Mouse (Mus musculus) hindbrain, embryonic 12.5 days (tissue): ENCODE data around the gene Tln2. TPM values are rescaled to one million over a fixed set of nuclear protein-coding genes. Genes with fewer than 3 reads are reported as not detected.

Experiments used
- ATAC-seq: fragments of 200-750 bp; cut with Nextera tagmentation; 2 replicates; pipeline ENCODE4 v1.8.0; 2017; ENCODE audit warnings: moderate TSS enrichment; ENCODE audit not compliant: low FRiP score
- H3K27ac ChIP-seq: fragments of 300-500 bp; sonication (generic); 2 replicates; pipeline ENCODE4 v1.5.1; 2016; ENCODE audit warnings: mild to moderate bottlenecking
- H3K27me3 ChIP-seq: fragments of 300-500 bp; sonication (generic); 2 replicates; pipeline ENCODE4 v1.6.1; 2016; ENCODE audit warnings: mild to moderate bottlenecking
- H3K36me3 ChIP-seq: fragments of 300-500 bp; sonication (generic); 2 replicates; pipeline ENCODE4 v1.6.1; 2016; ENCODE audit warnings: mild to moderate bottlenecking
- H3K4me1 ChIP-seq: fragments of 300-500 bp; sonication (generic); 2 replicates; pipeline ENCODE4 v1.6.1; 2016
- H3K4me2 ChIP-seq: fragments of 300-500 bp; sonication (generic); replicated peaks from 2 replicates; pipeline ENCODE4 v1.6.1; 2016; ENCODE audit warnings: mild to moderate bottlenecking
- H3K4me3 ChIP-seq: fragments of 300-500 bp; sonication (generic); 2 replicates; pipeline ENCODE4 v1.5.1; 2016; ENCODE audit warnings: mild to moderate bottlenecking
- H3K9ac ChIP-seq: fragments of 300-500 bp; sonication (generic); 2 replicates; pipeline ENCODE4 v1.6.1; 2016; ENCODE audit warnings: mild to moderate bottlenecking, moderate library complexity
- H3K9me3 ChIP-seq: fragments of 300-500 bp; sonication (generic); replicated peaks from 2 replicates; pipeline ENCODE4 v1.6.1; 2016; ENCODE audit warnings: mild to moderate bottlenecking
- WGBS: fragments of 180-500 bp; shearing (Covaris S2); methylation state at CpG from one replicate; pipeline ENCODE4 v1.1.7; 2016; 5-methylcytosine and 5-hydroxymethylcytosine counted together
- polyA plus RNA-seq: library from polyadenylated mRNA; unstranded; fragments of >200 nt; fragmentation: Nextera tagmentation; extraction: Ambion mirVana; gene quantifications from 2 replicates; pipeline ENCODE4 v1.2.1, GENCODE M21; 2016

The Tln2 gene
- polyA plus RNA-seq, 1 experiment from 2014 or later, result 28.8 TPM

- Histone ChIP-seq H3K4me2 (no peak overlapping the region), H3K27me3 (no peaks in the 10 kb centered on the region), H3K4me1 (no peaks in the 10 kb centered on the region), H3K9ac (no peak overlapping the region), H3K9me3 (no peaks in the 10 kb centered on the region), H3K4me3 (no peak overlapping the region), H3K27ac (no peak overlapping the region), H3K36me3 (no peaks in the 10 kb centered on the region)
- no peak for ATAC-seq
- WGBS, result 18% methylated on average over 3 of the region's 3 CpGs
Measured at GRCm38 (mm10) chr9:67208420-67208819, 351.1 kb downstream of the Tln2 start.

- Histone ChIP-seq H3K27ac (no peak overlapping the region), H3K9me3 (no peaks in the 10 kb centered on the region), H3K4me3 (no peak overlapping the region), H3K36me3 (no peaks in the 10 kb centered on the region), H3K9ac (no peak overlapping the region), H3K27me3 (no peaks in the 10 kb centered on the region), H3K4me2 (no peak overlapping the region), H3K4me1 (no peaks in the 10 kb centered on the region)
- 69% methylated on average over 4 of the region's 4 CpGs for WGBS
- no peak for ATAC-seq
Measured at GRCm38 (mm10) chr9:67205175-67205574, 354.3 kb downstream of the Tln2 start.

- Histone ChIP-seq H3K4me2 (no peak overlapping the region), H3K36me3 (no peaks in the 10 kb centered on the region), H3K9me3 (no peaks in the 10 kb centered on the region), H3K27me3 (no peaks in the 10 kb centered on the region), H3K27ac (no peak overlapping the region), H3K9ac (no peak overlapping the region), H3K4me3 (no peak overlapping the region), H3K4me1 (no peaks in the 10 kb centered on the region)
- no peak for ATAC-seq
- 95% methylated on average over 8 of the region's 8 CpGs for WGBS
Measured at GRCm38 (mm10) chr9:67196609-67197008, 362.9 kb downstream of the Tln2 start.

GRCm38 (mm10) chr9:67195306-67195705 lies 364.2 kb downstream of the Tln2 start:
- 37% methylated on average over 6 of the region's 7 CpGs for WGBS
- Histone ChIP-seq H3K27ac (no peak overlapping the region), H3K9me3 (no peaks in the 10 kb centered on the region), H3K27me3 (no peaks in the 10 kb centered on the region), H3K4me2 (no peak overlapping the region), H3K9ac (no peak overlapping the region), H3K4me1 (no peaks in the 10 kb centered on the region), H3K4me3 (no peak overlapping the region), H3K36me3 (no peaks in the 10 kb centered on the region)
- no peak for ATAC-seq

GRCm38 (mm10) chr9:67191488-67192331 lies 367.8 kb downstream of the Tln2 start:
- Histone ChIP-seq H3K4me1 (no peaks in the 10 kb centered on the region), H3K9ac (no peak overlapping the region), H3K27me3 (no peaks in the 10 kb centered on the region), H3K4me2 (no peak overlapping the region), H3K9me3 (no peaks in the 10 kb centered on the region), H3K36me3 (no peaks in the 10 kb centered on the region), H3K4me3 (no peak overlapping the region), H3K27ac (no peak overlapping the region)
- no peak for ATAC-seq
- 65% methylated on average over 10 of the region's 10 CpGs for WGBS

DNA sequence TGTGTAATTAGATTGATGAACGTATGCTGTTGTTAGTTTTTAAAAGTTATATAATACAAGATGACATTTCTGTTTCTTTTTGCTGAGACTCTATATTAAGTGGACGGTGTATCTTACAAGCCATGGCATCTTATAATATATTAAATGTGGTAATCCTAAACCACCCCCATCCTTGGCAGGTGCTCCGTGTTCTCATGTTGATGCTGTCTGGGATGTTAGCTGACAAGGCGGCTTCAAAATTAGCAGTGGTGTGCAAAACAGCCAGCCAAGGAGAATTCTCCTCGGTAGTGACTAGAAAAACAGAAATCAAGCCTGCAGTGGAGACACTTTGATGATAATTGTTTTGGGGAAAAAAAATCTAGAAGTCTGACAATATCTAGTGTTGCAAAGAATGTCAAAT lies 371.8 kb downstream of the Tln2 start:
- H3K4me3 ChIP-seq, result no peak overlapping the region
- no peaks in the 10 kb centered on the region for H3K4me1 ChIP-seq
- H3K4me2 ChIP-seq, result no peak overlapping the region
- H3K36me3 ChIP-seq, result no peaks in the 10 kb centered on the region
- H3K27me3 ChIP-seq, result no peaks in the 10 kb centered on the region
- ATAC-seq, result no peak
- H3K9ac ChIP-seq, result no peak overlapping the region
- no peaks in the 10 kb centered on the region for H3K9me3 ChIP-seq
- no peak overlapping the region for H3K27ac ChIP-seq
- 89% methylated on average over 5 of the region's 5 CpGs for WGBS

GRCm38 (mm10) chr9:67187182-67187581 lies 372.3 kb downstream of the Tln2 start:
- Histone ChIP-seq H3K27me3 (no peaks in the 10 kb centered on the region), H3K4me3 (no peak overlapping the region), H3K4me1 (no peaks in the 10 kb centered on the region), H3K36me3 (no peaks in the 10 kb centered on the region), H3K4me2 (no peak overlapping the region), H3K9me3 (no peaks in the 10 kb centered on the region), H3K27ac (no peak overlapping the region), H3K9ac (no peak overlapping the region)
- 78% methylated on average over 4 of the region's 4 CpGs for WGBS
- ATAC-seq, result no peak

DNA sequence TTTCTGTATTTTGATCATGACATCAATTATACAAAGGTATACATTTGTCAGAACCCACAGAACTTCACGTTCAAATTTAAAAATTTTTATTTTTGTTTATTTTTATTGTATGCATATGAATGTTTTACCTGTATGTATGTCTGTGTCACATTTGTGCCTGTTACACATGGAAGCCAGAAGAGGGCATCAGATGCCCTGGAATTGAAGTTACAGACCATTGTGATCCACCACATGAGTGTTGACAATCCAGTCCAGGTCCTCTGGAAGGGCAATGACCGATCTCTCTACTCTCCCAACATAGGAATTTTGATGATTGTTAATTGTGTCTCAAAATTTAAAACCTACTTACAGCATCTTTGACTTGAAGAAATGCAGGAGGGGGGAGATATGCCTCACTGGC lies 374.9 kb downstream of the Tln2 start:
- H3K36me3 ChIP-seq, result no peaks in the 10 kb centered on the region
- H3K9me3 ChIP-seq, result 0 out of 2 replicates have a peak, but pooled peaks cover 5% of the 10 kb centered on the region
- no peak overlapping the region for H3K4me2 ChIP-seq
- no peaks in the 10 kb centered on the region for H3K4me1 ChIP-seq
- no peak overlapping the region for H3K9ac ChIP-seq
- H3K27me3 ChIP-seq, result no peaks in the 10 kb centered on the region
- no peak overlapping the region for H3K27ac ChIP-seq
- ATAC-seq, result no peak
- no peak overlapping the region for H3K4me3 ChIP-seq
- 86% methylated on average over 2 of the region's 2 CpGs for WGBS

- no peak for ATAC-seq
- WGBS, result 79% methylated on average over 2 of the region's 2 CpGs
- Histone ChIP-seq H3K27me3 (no peaks in the 10 kb centered on the region), H3K9me3 (0 out of 2 replicates have a peak, but pooled peaks cover 5% of the 10 kb centered on the region), H3K4me2 (no peak overlapping the region), H3K36me3 (no peaks in the 10 kb centered on the region), H3K27ac (no peak overlapping the region), H3K4me1 (0 out of 2 replicates have a peak, but pooled peaks cover 3% of the 10 kb centered on the region), H3K9ac (no peak overlapping the region), H3K4me3 (no peak overlapping the region)
Measured at GRCm38 (mm10) chr9:67183520-67183919, 376.0 kb downstream of the Tln2 start.

- no peak for ATAC-seq
- H3K4me3 ChIP-seq, result no peak overlapping the region
- H3K4me2 ChIP-seq, result no peak overlapping the region
- H3K27me3 ChIP-seq, result no peaks in the 10 kb centered on the region
- no peaks in the 10 kb centered on the region for H3K36me3 ChIP-seq
- no peak overlapping the region for H3K27ac ChIP-seq
- 0 out of 2 replicates have a peak, but pooled peaks cover 5% of the 10 kb centered on the region for H3K9me3 ChIP-seq
- 0 out of 2 replicates have a peak, but pooled peaks cover 8% of the 10 kb centered on the region for H3K4me1 ChIP-seq
- H3K9ac ChIP-seq, result no peak overlapping the region
- WGBS, result 67% methylated on average over 6 of the region's 6 CpGs
Measured at GRCm38 (mm10) chr9:67182006-67182405, 377.5 kb downstream of the Tln2 start.

GRCm38 (mm10) chr9:67178709-67179108 lies 380.8 kb downstream of the Tln2 start:
- WGBS, result 78% methylated on average over 1 of the region's 1 CpGs
- peak overlapping the region; percentile 40; the same call in 1 of the 2 replicates for H3K27ac ChIP-seq
- ATAC-seq, result no peak

DNA sequence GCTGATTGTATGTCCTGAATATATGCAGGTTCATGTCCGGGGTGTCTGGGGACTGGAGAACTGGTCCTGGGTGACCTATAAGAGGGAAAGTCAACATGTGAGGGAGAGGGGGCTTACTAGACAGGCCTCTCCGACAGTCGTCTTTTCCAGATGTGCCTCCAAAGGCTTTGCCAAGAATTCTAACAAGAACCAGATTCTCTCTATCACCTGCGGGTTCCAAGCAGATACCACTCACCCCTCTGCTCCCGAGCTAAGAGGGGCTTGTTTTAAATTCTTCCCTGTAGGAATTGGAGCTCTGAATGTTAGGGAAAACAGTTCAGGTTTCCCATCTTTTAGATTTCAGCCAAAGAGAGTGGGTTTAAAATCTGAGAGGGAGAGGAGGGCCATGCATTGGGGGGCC lies 381.3 kb downstream of the Tln2 start:
- ATAC-seq, result no peak
- no peak overlapping the region for H3K4me2 ChIP-seq
- 66% methylated on average over 5 of the region's 5 CpGs for WGBS

More at GRCm38 (mm10) chr9:67178709-67179108, 380.8 kb downstream of the Tln2 start:
- Histone ChIP-seq H3K36me3 (no peaks in the 10 kb centered on the region), H3K9me3 (0 out of 2 replicates have a peak, but pooled peaks cover 5% of the 10 kb centered on the region), H3K4me3 (no peak overlapping the region), H3K9ac (no peak overlapping the region), H3K4me2 (no peak overlapping the region), H3K27me3 (no peaks in the 10 kb centered on the region), H3K4me1 (0 out of 2 replicates have a peak, but pooled peaks cover 13% of the 10 kb centered on the region)

More for the DNA sequence above, 381.3 kb downstream of the Tln2 start:
- Histone ChIP-seq H3K4me3 (no peak overlapping the region), H3K27ac (peak overlapping the region; percentile 40; the same call in 1 of the 2 replicates), H3K27me3 (no peaks in the 10 kb centered on the region), H3K36me3 (no peaks in the 10 kb centered on the region), H3K4me1 (0 out of 2 replicates have a peak, but pooled peaks cover 13% of the 10 kb centered on the region), H3K9me3 (0 out of 2 replicates have a peak, but pooled peaks cover 5% of the 10 kb centered on the region), H3K9ac (no peak overlapping the region)
